Comparison of ENCODE assay signal across 8 mouse cellular contexts in genomic region chr10:43540442-43541152, GRCm38 (mm10). TPM values are rescaled to one million over a fixed set of nuclear protein-coding genes. Genes with fewer than 3 reads are reported as not detected.
DNase-seq lines count a peak whose midpoint lies in the region; ATAC-seq lines count a peak whose summit lies in the region.

Gene 1700021F05Rik, minus strand, starts transcription at chr10:43540994.

- H3K9ac ChIP-seq in heart, embryonic 16.5 days (ENCODE audit: low read length) = peak within 1 kb of the TSS; percentile 96
- peak within 1 kb of the TSS; percentile 89 for H3K9ac ChIP-seq in liver, embryonic 15.5 days
- peak within 1 kb of the TSS; percentile 90 for H3K9ac ChIP-seq in neural tube, embryonic 12.5 days

- peak; percentile 73 for DNase-seq in c-Kit-negative CD71-positive TER-119-positive erythroid progenitor cells, embryonic 14.5 days (ENCODE audit: low read depth, low spot score)
- DNase-seq in forebrain, embryonic 10.5 days (ENCODE audit: extremely low spot score, low spot score) = peak; percentile 95
- DNase-seq in kidney, postnatal 36 days = peak; percentile 97 to 98
- peak; percentile 90 for DNase-seq in telencephalon, adult 2 months (ENCODE audit: low read depth, low spot score)

- H3K4me2 ChIP-seq in heart, embryonic 16.5 days (ENCODE audit: low read depth, low read length) = peak within 1 kb of the TSS; percentile 69
- H3K4me2 ChIP-seq in liver, embryonic 15.5 days = peak within 1 kb of the TSS; percentile 76
- H3K4me2 ChIP-seq in neural tube, embryonic 12.5 days (replicated peaks) = peak within 1 kb of the TSS; percentile 74

- H3K4me3 ChIP-seq in forebrain, embryonic 10.5 days = peak within 1 kb of the TSS; percentile 86
- peak within 1 kb of the TSS; percentile 95 for H3K4me3 ChIP-seq in heart, embryonic 16.5 days (ENCODE audit: low read length)
- peak within 1 kb of the TSS; percentile 87 for H3K4me3 ChIP-seq in liver, embryonic 15.5 days (replicated peaks)
- H3K4me3 ChIP-seq in neural tube, embryonic 12.5 days = peak within 1 kb of the TSS; percentile 87

- WGBS in forebrain, embryonic 10.5 days = under 1% methylated on average over 55 of the region's 56 CpGs
- under 1% methylated on average over 54 of the region's 56 CpGs for WGBS in heart, embryonic 16.5 days
- whole genome bisulfite sequencing in liver, embryonic 15.5 days (ENCODE audit: insufficient replicate concordance) = under 1% methylated on average over 47 of the region's 56 CpGs
- 1% methylated on average over 52 of the region's 56 CpGs for WGBS in neural tube, embryonic 12.5 days

- ATAC-seq in CD4-positive, CD25-positive, alpha-beta regulatory T cell, adult 4 months = peak; percentile 93
- ATAC-seq in heart, embryonic 16.5 days (replicated peaks; ENCODE audit: extremely low read depth, insufficient read depth, low FRiP score) = peak; percentile 99
- peak; percentile 99 for ATAC-seq in liver, embryonic 15.5 days (ENCODE audit: insufficient read depth)
- ATAC-seq in neural tube, embryonic 12.5 days (ENCODE audit: low FRiP score, low read depth) = peak; percentile 99

- H3K27me3 ChIP-seq in forebrain, embryonic 10.5 days (ENCODE audit: poor library complexity, severe bottlenecking) = no peaks in the 10 kb centered on the region
- H3K27me3 ChIP-seq in heart, embryonic 16.5 days (ENCODE audit: control insufficient read depth, insufficient read depth, low read length) = no peaks in the 10 kb centered on the region
- no peaks in the 10 kb centered on the region for H3K27me3 ChIP-seq in liver, embryonic 15.5 days
- H3K27me3 ChIP-seq in neural tube, embryonic 12.5 days (replicated peaks) = no peaks in the 10 kb centered on the region

- peak within 1 kb of the TSS; percentile 92 for H3K27ac ChIP-seq in forebrain, embryonic 10.5 days
- peak within 1 kb of the TSS; percentile 93 for H3K27ac ChIP-seq in heart, embryonic 16.5 days (ENCODE audit: low read length)
- H3K27ac ChIP-seq in liver, embryonic 15.5 days (replicated peaks) = peak within 1 kb of the TSS; percentile 74
- H3K27ac ChIP-seq in neural tube, embryonic 12.5 days = peak within 1 kb of the TSS; percentile 46; the same call in 1 of the 2 replicates

- peaks cover 16% of the 10 kb centered on the region for H3K36me3 ChIP-seq in forebrain, embryonic 10.5 days (replicated peaks)
- H3K36me3 ChIP-seq in heart, embryonic 16.5 days (ENCODE audit: control insufficient read depth, insufficient read depth) = no peaks in the 10 kb centered on the region
- H3K36me3 ChIP-seq in liver, embryonic 15.5 days (replicated peaks) = 0 out of 2 replicates have a peak, but pooled peaks cover 4% of the 10 kb centered on the region
- H3K36me3 ChIP-seq in neural tube, embryonic 12.5 days = peaks cover 8% of the 10 kb centered on the region

- peaks cover 21% of the 10 kb centered on the region for H3K4me1 ChIP-seq in forebrain, embryonic 10.5 days
- peaks cover 11% of the 10 kb centered on the region for H3K4me1 ChIP-seq in heart, embryonic 16.5 days (ENCODE audit: control insufficient read depth, insufficient read depth, low read length)
- H3K4me1 ChIP-seq in liver, embryonic 15.5 days (replicated peaks) = peaks cover 33% of the 10 kb centered on the region
- H3K4me1 ChIP-seq in neural tube, embryonic 12.5 days = peaks cover 11% of the 10 kb centered on the region

- H3K9me3 ChIP-seq in forebrain, embryonic 10.5 days = no peaks in the 10 kb centered on the region
- no peaks in the 10 kb centered on the region for H3K9me3 ChIP-seq in heart, embryonic 16.5 days (replicated peaks; ENCODE audit: control insufficient read depth, low read length)
- no peaks in the 10 kb centered on the region for H3K9me3 ChIP-seq in liver, embryonic 15.5 days (replicated peaks)
- no peaks in the 10 kb centered on the region for H3K9me3 ChIP-seq in neural tube, embryonic 12.5 days

RNA-seq across cellular contexts. Expression of gene 1700021F05Rik, which starts in this region (rescaled TPM):
- 10 to 100 TPM; 31.3 to 35.7 TPM for polyA plus RNA-seq in CD4-positive, CD25-positive, alpha-beta regulatory T cell, adult 4 months (2017; shearing (Covaris generic))
- 63.6 and 64.3 TPM in 2 replicates for polyA plus RNA-seq in forebrain, embryonic 10.5 days (2016; fragmentation: Nextera tagmentation; extraction: Ambion mirVana)
- 94.6 and 107 TPM in 2 replicates for polyA plus RNA-seq in heart, embryonic 16.5 days (2015; fragmentation: Nextera tagmentation; extraction: Ambion mirVana)
- 25.0 and 27.5 TPM in 2 replicates for polyA plus RNA-seq in liver, embryonic 15.5 days (2015; fragmentation: Nextera tagmentation; extraction: Ambion mirVana)
- polyA plus RNA-seq in neural tube, embryonic 12.5 days (2016; fragmentation: Nextera tagmentation; extraction: Ambion mirVana) = 57.2 and 59.9 TPM in 2 replicates

Comparison
In these comparisons a context has a peak if more than half of its experiments do, and no peak if none do; other contexts are left out.
1. Peak in every context shown above with its lines: DNase-seq, ATAC-seq, H3K4me3 ChIP-seq and H3K27ac ChIP-seq.